Mouse (Mus musculus) ES-E14 (cell line): ENCODE measurements at regions not wholly inside any gene's neighbourhood (a gene's known extent, or its start where the extent isn't known, plus 50 kb on each side); places are given as distances from the start of the nearest gene placed in this dataset.

Experiments
- HCFC1 ChIP-seq: IDR thresholded peaks from 2 replicates; pipeline ENCODE4 v1.6.1; 2012; ENCODE audit warnings: low read length, inconsistent platforms, borderline replicate concordance; ENCODE audit not compliant: insufficient read depth
- ZC3H11A ChIP-seq: IDR thresholded peaks from 2 replicates; pipeline ENCODE4 v1.6.1; 2012; ENCODE audit warnings: low read depth, mild to moderate bottlenecking, inconsistent platforms, low read length, borderline replicate concordance

- no peak for TF ChIP-seq HCFC1
- TF ChIP-seq ZC3H11A: no peak
These were observed 95.3 kb upstream of the Bcl6 start for GRCm38 (mm10) chr16:24083966-24084365.
